Mouse (Mus musculus) heart, embryonic 15.5 days (tissue): ENCODE results near the gene B3gnt6. TPM values are rescaled to one million over a fixed set of nuclear protein-coding genes. Genes with fewer than 3 reads are reported as not detected.

Source experiments
- ATAC-seq: fragments of 200-750 bp; cut with Nextera tagmentation; replicated peaks from 2 replicates; pipeline ENCODE4 v1.8.0; 2017; ENCODE audit warnings: low read depth, moderate TSS enrichment; ENCODE audit not compliant: insufficient number of reproducible peaks, insufficient read depth, low FRiP score
- H3K27ac ChIP-seq: fragments of 300-500 bp; sonication (generic); 2 replicates; pipeline ENCODE4 v1.5.1; 2015; ENCODE audit warnings: mild to moderate bottlenecking, inconsistent platforms
- H3K27me3 ChIP-seq: fragments of 300-500 bp; sonication (generic); 2 replicates; pipeline ENCODE4 v1.6.1; 2015; ENCODE audit warnings: inconsistent platforms
- H3K36me3 ChIP-seq: fragments of 300-500 bp; sonication (generic); 2 replicates; pipeline ENCODE4 v1.6.1; 2015; ENCODE audit warnings: mild to moderate bottlenecking, inconsistent platforms
- H3K4me1 ChIP-seq: fragments of 300-500 bp; sonication (generic); replicated peaks from 2 replicates; pipeline ENCODE4 v1.6.1; 2015; ENCODE audit warnings: inconsistent platforms
- H3K4me2 ChIP-seq: fragments of 300-500 bp; sonication (generic); 2 replicates; pipeline ENCODE4 v1.6.1; 2015; ENCODE audit warnings: inconsistent platforms, mild to moderate bottlenecking, moderate library complexity
- H3K4me3 ChIP-seq: fragments of 300-500 bp; sonication (generic); 2 replicates; pipeline ENCODE4 v1.5.1; 2015; ENCODE audit warnings: mild to moderate bottlenecking, inconsistent platforms
- H3K9ac ChIP-seq: fragments of 300-500 bp; sonication (generic); 2 replicates; pipeline ENCODE4 v1.6.1; 2015; ENCODE audit warnings: mild to moderate bottlenecking, inconsistent platforms
- H3K9me3 ChIP-seq: fragments of 300-500 bp; sonication (generic); replicated peaks from 2 replicates; pipeline ENCODE4 v1.6.1; 2016; ENCODE audit warnings: inconsistent platforms
- WGBS: fragments of 180-500 bp; shearing (Covaris S2); methylation state at CpG from one replicate; pipeline ENCODE4 v1.1.7; 2015; ENCODE audit warnings: mixed read lengths; 5-methylcytosine and 5-hydroxymethylcytosine counted together
- polyA plus RNA-seq: library from polyadenylated mRNA; unstranded; fragments of >200 nt; fragmentation: Nextera tagmentation; extraction: Ambion mirVana; gene quantifications from 2 replicates; pipeline ENCODE4 v1.2.1, GENCODE M21; 2015

B3gnt6 gene
- polyA plus RNA-seq, 1 experiment from 2014 or later: not detected

DNA sequence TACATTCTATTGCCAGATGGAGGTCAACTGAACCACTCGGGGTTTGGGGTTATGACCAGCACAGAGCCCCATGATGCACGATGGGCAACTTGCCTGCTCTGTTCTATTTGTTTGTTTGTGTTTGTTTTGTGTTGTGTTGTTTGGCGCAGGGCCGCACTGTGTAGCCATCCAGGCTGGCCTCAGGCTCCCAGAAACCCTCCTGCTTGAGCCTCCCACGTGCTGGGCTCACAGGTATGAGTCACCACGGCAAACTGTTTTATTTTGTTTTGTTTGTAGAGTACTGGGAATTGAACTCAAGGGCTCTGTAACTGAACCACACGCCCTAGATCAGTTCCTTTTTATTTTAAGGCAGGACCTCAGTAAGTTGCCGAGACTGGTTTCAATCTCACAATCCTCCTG is 52.8 kb downstream of the B3gnt6 start:
- H3K27ac ChIP-seq: no peak overlapping the region
- no peaks in the 10 kb centered on the region for H3K36me3 ChIP-seq
- ATAC-seq: no peak
- H3K9me3 ChIP-seq: no peaks in the 10 kb centered on the region
- H3K9ac ChIP-seq: no peak overlapping the region
- no peak overlapping the region for H3K4me3 ChIP-seq
- WGBS: 74% methylated on average over 8 of the region's 8 CpGs
- no peak overlapping the region for H3K4me2 ChIP-seq
- peaks cover 21% of the 10 kb centered on the region for H3K4me1 ChIP-seq
- H3K27me3 ChIP-seq: no peaks in the 10 kb centered on the region

DNA sequence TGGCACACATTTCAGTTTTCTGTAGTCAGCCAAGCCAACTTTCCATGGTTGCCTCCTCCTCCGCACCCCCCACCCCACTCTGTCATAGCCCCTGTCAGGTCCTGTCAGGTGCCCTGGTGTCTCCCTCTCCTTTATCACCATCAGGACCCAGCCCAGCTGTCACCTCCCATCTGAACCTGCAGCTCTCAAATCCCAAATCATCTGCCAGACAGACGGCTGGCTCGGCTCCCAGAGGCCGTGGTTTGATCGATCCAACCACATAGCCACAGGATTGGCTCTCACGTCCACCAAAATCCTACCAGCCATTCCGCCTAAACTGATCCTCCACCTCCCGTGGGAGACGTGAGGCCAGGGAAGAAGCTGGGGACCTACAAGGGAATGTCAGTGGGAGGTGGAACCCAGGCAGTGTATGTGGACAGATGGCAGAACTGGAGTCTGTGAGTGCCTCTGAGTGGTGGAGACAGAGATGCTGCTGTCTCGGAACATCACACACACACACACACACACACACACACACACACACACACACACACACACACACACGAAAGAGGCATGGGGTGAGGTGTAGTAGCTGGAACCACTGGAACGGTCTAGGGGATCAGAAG is 53.3 kb downstream of the B3gnt6 start:
- Histone ChIP-seq H3K27ac (no peak overlapping the region), H3K36me3 (no peaks in the 10 kb centered on the region), H3K9ac (no peak overlapping the region), H3K4me1 (peaks cover 25% of the 10 kb centered on the region), H3K4me3 (no peak overlapping the region), H3K27me3 (no peaks in the 10 kb centered on the region), H3K9me3 (no peaks in the 10 kb centered on the region), H3K4me2 (no peak overlapping the region)
- no peak for ATAC-seq
- WGBS: 81% methylated on average over 12 of the region's 12 CpGs

DNA sequence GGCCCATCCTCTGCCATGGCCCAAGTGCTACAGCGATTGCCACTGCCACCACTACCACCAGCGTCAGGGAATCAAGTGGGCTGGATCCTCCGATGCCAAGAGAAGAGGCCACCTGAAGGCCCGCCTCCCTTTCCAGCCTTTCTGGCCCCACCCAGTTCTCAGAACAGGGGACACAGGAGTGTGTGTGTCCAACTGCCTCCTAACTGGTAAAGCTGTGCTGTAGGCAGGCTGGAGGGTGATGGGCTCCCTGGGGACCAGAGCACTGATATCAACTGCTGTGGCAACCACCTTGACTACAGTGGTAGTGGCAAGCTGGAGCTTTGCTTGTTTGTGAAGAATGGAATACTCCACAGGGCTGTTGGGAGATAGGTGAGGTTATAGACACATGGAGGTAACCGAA is 53.9 kb downstream of the B3gnt6 start, which contains the start of gene Omp:
TSS of gene Omp (minus strand) at position 101 of the 400 bp plus-strand sequence.
- Histone ChIP-seq H3K4me2 (no peak within 1 kb of the TSS), H3K4me1 (peaks cover 29% of the 10 kb centered on the region), H3K9ac (no peak within 1 kb of the TSS), H3K9me3 (no peaks in the 10 kb centered on the region), H3K27ac (no peak within 1 kb of the TSS), H3K4me3 (no peak within 1 kb of the TSS), H3K36me3 (no peaks in the 10 kb centered on the region), H3K27me3 (no peaks in the 10 kb centered on the region)
- 83% methylated on average over 5 of the region's 5 CpGs for WGBS
- no peak for ATAC-seq

DNA sequence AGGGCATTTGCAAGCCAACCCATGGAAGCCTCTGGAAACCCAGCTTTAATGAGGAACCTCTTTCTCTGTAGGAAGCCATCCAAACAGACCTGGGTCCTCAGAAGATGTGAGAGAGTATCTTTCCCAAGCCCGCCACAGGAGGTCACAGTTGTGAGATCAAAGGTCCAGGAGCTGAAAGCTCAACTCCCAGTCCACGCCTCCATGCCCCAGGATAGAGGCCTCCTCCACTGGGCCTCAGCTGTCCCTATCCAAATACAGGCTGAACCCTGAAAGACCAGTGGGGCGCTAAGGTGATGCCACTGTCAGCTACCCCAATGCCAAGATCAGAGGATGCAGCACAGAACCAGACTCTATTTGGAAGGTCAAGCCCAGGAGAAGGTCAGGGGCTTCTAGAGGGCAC is 56.6 kb downstream of the B3gnt6 start:
- no peaks in the 10 kb centered on the region for H3K36me3 ChIP-seq
- H3K4me3 ChIP-seq: no peak overlapping the region
- peaks cover 25% of the 10 kb centered on the region for H3K4me1 ChIP-seq
- no peak overlapping the region for H3K4me2 ChIP-seq
- no peak overlapping the region for H3K27ac ChIP-seq
- H3K9ac ChIP-seq: no peak overlapping the region
- no peaks in the 10 kb centered on the region for H3K27me3 ChIP-seq
- no peaks in the 10 kb centered on the region for H3K9me3 ChIP-seq
- 82% methylated on average over 3 of the region's 3 CpGs for WGBS
- no peak for ATAC-seq

Other genes with a start within 250 kb of the B3gnt6 start
- gene Myo7a, start 80.0 kb downstream of the B3gnt6 start, polyA plus RNA-seq: 5.1 and 7.5 TPM in 2 replicates
- gene Omp, start 54.0 kb downstream of the B3gnt6 start, polyA plus RNA-seq: 0.08 and 0.27 TPM in 2 replicates
- 2.7 and 9.1 TPM in 2 replicates for gene Capn5, start 21.2 kb downstream of the B3gnt6 start, polyA plus RNA-seq
- 16.2 and 16.9 TPM in 2 replicates for gene Acer3, start 121.7 kb upstream of the B3gnt6 start, polyA plus RNA-seq
- 4.6 and 6.1 TPM in 2 replicates for gene Tsku, start 161.8 kb upstream of the B3gnt6 start, polyA plus RNA-seq
- not detected in 2 replicates for gene Gucy2d, start 240.9 kb upstream of the B3gnt6 start, polyA plus RNA-seq